Mouse (Mus musculus): ENCODE data around the gene Dnah7a. TPM values are rescaled to one million over a fixed set of nuclear protein-coding genes. Genes with fewer than 3 reads are reported as not detected.

Dnah7a gene
- not detected in 2 replicates for polyA plus RNA-seq (2012)

DNA sequence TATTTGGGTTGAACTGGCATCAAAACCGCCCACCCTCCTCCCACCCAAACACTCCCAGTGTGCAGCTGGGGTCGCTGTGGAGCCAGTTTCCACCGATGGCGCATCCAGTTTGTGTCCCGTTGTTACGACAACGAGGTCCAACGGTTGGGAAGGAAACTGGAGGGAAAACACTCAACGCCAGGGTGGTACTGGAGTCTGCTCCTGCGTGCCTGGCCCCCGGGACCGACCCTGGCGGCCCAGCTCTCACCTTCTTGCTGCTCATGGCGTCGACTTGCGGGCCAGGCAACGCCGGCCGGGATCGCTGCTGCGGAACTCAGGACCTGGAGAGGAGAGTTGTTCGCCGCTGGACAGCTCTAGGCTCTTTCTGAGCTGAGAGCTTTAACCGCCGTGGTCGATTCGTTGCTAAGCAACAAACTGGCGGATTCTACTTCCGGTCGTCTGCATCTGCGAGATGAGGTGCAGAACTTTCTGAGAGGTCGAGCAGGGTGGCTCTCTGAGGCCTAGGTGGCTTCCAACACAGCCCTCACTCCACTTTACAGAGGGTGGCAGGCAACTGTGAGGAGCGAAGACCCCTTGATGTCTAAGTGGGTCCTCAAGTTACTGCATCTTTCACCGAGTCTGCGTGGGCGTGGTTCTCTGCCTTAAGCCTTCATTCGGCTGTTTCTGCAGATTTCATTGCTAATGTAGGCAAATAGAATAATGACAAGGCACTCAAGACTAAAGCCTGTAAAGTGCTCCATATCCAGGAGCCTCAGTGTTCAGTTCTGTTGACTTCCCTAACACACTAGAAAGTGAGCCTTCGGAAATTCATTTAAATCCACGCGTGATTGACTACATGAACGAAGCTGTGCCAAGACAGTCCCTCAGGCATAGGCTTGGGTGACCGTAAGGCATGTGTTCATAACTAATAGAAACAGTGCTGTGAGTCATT is at the start of gene Dnah7a:
Dnah7a (minus strand) TSS at position 354 of the 931 bp plus-strand sequence.
- TF ChIP-seq GATA1 (IDR thresholded peaks at IDR 0.05; ENCODE audit: low read length): no peak

DNA sequence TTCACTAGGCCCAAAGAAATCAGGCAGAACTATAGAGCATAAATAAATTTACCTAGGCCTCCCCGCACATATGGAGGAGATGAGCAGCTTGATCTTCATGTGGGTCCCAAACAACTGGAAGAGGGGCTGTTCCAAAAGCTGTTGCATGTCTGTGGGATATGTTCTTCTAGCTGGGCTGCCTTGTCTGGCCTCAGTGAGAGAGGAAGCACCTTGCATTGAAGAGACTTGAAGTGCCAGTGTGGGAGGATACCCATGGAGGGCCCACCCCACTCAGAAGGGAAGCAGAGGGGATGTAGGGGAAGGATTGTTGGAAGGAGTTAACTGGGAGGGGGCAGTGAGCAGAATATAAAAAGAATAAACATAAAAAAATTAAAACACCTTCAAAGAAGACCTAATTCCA is 44.6 kb upstream of the Dnah7a start:
- TF ChIP-seq GATA1 (IDR thresholded peaks at IDR 0.05; ENCODE audit: low read length): no peak

- TF ChIP-seq GATA1 (IDR thresholded peaks at IDR 0.05; ENCODE audit: low read length): no peak
These were observed 42.0 kb upstream of the Dnah7a start for GRCm38 (mm10) chr1:53748571-53748970.

DNA sequence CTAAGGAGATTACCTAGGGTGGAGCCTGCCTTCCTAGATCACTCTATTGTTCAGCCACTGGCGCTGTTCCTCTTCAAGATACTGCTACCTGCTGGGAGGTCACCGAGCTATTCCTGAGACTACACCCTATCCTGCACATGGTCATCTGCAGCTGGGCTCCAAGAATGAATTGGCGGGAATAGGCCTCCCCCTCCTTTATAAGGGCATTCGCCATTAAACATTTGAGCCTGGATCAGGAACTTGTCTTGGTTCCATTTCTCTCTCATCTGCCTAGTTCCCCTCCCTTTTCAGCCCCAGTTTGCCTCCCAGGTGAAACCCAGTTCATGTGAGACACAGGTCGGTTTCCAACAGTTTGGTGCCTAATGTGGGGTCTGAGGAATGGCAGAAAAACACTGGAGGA is 39.4 kb upstream of the Dnah7a start:
- TF ChIP-seq GATA1 (IDR thresholded peaks at IDR 0.05; ENCODE audit: low read length): no peak

DNA sequence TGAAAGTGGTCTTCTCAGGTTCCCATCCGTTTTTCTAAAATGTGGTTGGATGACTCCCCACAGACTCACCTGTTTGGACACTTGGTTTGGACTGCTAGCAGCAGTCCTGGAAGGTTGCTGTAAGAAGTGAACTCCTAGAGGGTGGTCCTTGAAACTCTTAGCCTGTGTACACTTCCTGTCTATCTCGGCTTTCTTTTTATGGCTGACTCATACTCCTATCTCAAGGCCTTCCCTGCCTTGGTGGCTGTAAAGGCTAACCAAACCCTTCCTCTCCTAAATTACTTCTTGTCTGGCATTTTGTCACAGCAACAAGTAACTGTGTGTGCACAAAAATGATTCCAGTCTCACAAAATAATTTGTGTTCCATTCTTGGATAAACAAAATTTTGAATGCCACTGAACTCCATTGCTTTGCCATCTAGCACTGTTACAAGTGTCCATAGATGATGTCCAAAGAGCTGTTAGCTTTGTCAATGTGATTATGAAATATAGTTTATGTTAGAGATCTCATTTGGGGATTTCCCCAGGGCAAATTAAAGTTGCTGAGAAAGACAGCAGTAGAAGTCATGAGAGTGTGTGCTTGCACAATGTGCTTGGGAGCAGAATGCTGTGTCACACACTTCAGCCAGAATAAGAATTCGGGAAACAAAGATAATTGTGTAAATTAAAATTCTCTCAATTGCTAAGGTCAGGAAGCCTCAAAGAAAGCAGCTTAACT is 35.3 kb upstream of the Dnah7a start:
- no peak for TF ChIP-seq GATA1 (IDR thresholded peaks at IDR 0.05; ENCODE audit: low read length)

GRCm38 (mm10) chr1:53740777-53741336 is 34.3 kb upstream of the Dnah7a start:
- no peak for TF ChIP-seq GATA1 (IDR thresholded peaks at IDR 0.05; ENCODE audit: low read length)

DNA sequence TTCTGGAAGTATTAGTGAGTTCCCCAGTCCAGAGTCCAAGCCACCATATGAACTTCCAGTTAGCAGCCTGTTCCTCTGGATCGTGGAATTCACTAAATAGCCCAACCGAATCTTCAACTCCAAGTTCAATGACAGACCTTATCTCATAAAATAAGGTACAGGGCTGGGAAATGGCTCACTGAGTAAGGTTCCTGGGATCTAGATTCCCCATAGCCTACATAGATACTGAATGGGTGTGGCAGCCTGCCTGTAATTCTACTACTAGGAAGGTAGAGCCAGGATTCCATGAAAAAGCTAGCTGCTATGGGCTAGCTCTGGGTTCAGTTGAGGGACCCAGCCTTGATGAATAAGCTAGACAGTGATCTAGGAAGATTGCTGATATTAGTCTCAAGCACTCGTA is 30.0 kb upstream of the Dnah7a start:
- TF ChIP-seq GATA1 (IDR thresholded peaks at IDR 0.05; ENCODE audit: low read length): no peak

DNA sequence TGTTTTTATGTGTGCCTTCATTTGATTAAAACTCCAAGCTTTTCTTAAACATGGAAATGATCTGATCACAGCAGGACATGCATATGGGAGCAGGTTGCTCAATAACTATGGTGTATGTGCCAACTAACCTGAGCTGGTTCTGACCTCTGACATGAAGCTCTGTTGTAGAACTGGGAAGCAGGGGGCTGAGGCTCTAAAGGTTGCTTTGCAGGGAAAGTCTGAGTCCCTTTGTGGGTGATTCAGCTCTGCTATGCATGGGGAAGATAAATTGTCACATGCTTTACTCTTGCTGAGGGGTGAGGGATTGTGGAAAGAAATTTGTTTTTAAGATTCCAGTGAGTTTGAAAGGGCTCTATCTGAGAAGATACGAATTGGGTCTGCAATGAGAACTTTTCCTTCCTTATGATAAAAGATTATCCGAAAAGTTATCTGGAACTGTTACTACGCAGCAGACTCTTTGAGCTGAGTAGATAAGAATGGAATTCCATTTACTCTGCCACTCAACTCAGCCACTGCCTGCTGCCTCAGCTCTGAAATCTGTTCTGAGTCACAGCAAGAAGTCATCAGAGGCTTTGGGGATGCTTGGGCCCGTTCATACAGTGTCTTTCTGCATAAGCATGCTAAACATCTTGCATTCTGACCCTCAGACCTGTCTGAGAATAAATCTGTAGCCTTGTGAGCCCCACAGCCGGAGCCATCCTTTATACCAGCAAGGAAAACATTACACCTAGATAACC is 22.1 kb upstream of the Dnah7a start:
- peak; percentile 64 for TF ChIP-seq GATA1 (IDR thresholded peaks at IDR 0.05; ENCODE audit: low read length)

DNA sequence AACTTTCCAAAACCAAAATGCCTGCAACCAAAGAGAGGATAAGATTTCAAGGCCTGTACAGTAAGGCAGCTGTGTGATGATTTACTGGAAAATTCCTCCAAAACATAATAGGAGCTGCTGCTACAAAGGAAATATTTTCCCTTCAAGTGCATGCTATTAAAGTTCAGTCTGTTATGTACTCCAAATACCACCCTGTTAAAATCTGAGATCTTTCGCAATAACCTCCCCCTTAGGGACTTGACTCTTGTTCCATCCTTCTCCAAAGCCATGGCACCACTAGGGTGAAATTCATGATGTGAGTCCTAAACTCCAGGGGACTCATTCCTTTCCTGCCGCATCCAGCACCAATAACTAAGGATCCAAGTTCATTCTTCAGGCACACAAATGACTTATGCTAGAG is 20.3 kb upstream of the Dnah7a start:
- TF ChIP-seq GATA1 (IDR thresholded peaks at IDR 0.05; ENCODE audit: low read length): no peak

DNA sequence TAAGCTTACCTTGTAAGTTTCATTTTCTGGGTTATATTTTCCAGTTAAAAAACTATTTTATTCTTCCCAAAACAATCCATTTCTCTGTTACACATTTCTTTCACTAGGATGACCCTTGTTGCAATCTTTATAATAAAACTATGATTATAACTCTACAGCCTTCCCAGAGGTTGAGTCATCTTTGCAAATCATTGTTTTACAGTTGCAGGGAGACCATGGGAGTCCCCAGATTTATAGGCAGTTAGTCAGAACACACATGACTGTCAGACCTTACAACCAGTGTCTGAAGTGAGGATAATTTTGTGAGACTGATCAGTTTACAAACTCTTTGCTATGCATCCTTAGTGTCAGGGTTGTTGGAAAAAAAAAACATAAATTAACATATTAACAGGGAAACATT is 14.8 kb upstream of the Dnah7a start:
- no peak for TF ChIP-seq GATA1 (IDR thresholded peaks at IDR 0.05; ENCODE audit: low read length)

GRCm38 (mm10) chr1:53720601-53721351 is 14.2 kb upstream of the Dnah7a start:
- TF ChIP-seq GATA1 (IDR thresholded peaks at IDR 0.05; ENCODE audit: low read length): no peak

DNA sequence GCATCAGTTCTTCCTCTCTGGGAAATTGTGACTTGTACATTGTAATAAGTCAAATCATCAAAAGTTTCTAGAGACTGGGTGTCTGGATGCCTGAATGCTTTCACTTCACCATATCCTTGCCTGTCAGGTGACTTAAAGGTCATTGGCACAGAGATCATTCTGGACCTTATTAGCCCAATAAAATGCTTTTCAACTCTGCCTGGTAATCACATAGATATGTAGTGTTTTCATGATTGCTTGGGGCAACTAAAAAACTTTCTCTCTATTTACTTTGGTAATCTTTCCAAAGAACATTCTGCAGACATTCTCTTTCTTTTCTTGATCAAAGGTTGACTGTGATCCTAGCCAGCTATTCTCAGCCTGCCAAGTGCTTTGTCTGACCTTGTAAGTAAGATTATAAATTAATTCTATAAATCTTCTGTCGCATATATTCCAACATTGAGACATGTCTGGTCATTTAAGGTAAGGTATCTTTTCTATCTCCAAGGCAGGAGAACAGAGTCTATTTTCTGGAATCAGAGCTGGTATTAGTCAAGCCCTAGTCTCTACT is 9.5 kb upstream of the Dnah7a start:
- no peak for TF ChIP-seq GATA1 (IDR thresholded peaks at IDR 0.05; ENCODE audit: low read length)

DNA sequence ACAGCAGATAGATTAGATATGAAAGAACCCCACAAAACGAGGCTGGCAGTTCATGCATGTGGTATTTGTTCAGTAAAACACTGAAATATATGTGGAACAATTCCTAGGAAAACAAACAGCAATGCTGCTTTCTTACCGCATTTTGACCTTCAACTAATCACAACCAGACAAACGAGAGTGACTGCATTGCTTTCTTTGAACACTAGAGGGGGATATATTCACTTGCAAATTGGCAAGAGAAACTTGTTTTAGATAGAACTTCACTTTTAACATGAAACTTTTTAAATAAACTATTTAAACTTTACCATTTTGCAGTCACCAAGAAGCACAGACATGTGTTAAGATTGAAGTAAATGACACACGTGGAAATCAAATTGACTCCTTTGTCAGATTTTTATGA is 8.9 kb upstream of the Dnah7a start:
- no peak for TF ChIP-seq GATA1 (IDR thresholded peaks at IDR 0.05; ENCODE audit: low read length)

GRCm38 (mm10) chr1:53711069-53711468 is 4.5 kb upstream of the Dnah7a start:
- TF ChIP-seq GATA1 (IDR thresholded peaks at IDR 0.05; ENCODE audit: low read length): no peak

GRCm38 (mm10) chr1:53704164-53704563 is 2.4 kb downstream of the Dnah7a start:
- TF ChIP-seq GATA1 (IDR thresholded peaks at IDR 0.05; ENCODE audit: low read length): no peak
